Mouse (Mus musculus) cerebral cortex, adult 2 months (tissue): ENCODE measurements around the gene Gabpb1.

Experiments used
- WGBS: fragments of 180-500 bp; shearing (Covaris S2); methylation state at CpG from one replicate; pipeline ENCODE4 v1.1.7; 2018; 5-methylcytosine and 5-hydroxymethylcytosine counted together

Gabpb1 gene

DNA sequence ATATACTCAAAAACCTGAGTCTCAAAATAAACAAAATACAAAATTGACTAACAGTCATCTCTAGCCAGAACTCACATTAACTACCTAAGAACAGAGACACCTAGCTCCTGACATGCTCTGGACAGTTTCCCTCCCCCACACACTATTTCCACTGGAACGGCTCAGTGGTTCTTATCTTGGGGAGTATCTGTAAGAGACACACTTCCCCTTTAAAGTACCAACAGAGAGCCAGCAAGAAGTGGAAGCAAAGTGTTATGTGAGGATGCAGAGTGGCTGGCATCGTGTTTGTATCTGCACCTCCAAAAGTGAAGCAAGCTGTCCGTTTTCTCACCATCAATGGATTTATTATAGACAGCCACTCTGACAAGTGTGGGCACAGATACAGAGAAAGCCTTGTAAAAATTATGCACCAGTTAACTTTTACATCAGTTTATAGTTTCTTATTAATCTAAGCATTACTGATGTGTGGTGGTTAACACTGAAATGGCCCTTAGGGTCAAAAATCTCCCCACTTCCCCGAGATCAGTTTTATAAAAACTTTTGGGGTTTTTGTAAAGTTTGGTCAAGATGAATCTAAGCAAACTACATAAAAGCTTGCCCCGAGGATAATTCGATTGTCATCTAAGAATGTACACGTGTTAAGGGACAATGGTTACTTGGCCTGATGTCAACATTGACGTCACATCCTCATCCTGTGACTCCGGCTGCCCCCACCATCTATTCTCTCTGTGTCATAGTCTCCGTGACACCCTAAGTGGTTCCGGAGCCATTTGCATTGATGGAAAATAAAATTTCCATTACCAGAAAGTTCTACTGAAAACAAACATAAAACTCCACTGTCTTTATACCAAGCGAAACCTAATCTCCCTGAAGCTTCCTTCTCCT is 40.0 kb downstream of the Gabpb1 start:
- 62% methylated on average over 12 of the region's 12 CpGs for WGBS

DNA sequence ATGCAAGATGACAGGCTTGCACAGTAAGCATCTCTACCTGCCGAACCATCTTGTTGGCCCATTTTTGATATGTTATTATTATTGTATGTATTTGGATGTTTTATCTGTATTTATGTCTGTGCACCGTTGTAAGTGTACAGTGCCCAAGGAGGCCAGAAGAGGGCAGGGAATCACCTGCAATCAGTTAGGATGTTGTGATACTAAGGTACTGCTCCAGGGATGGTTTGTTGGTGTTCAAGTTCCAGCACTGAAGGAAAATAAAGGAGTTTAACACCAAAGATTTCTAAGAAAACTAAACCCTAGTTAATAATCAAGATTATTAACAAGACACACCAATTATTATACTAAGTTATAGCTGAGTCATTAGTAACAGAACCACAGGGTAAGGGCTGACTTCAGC is 43.0 kb downstream of the Gabpb1 start:
- WGBS: 89% methylated on average over 2 of the region's 2 CpGs

DNA sequence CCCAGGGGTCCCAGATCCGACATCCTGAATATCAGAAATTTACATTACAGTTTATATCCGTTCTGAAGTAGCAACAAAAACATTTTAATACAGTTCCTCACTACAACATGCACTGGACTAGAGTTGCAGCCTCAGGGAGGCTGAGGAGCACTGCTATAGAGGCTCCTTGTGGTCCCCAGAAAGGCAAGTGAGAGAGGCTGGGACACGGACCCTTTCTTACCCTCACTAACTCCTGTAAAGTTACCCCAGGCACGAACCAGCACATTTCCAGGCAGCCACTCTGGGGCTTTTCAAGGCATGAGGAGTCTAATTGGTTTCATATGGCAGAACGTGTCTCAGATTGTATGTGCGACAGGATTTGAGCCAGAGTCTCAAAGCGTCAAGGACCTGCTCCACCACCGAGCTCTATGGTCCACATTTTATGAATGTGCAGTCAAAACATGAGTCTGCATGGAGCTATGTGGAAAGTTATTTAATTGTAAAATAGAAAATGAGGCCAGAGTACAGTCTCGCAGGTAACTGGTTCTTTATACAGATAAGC is 47.6 kb downstream of the Gabpb1 start:
- WGBS: 91% methylated on average over 9 of the region's 9 CpGs

DNA sequence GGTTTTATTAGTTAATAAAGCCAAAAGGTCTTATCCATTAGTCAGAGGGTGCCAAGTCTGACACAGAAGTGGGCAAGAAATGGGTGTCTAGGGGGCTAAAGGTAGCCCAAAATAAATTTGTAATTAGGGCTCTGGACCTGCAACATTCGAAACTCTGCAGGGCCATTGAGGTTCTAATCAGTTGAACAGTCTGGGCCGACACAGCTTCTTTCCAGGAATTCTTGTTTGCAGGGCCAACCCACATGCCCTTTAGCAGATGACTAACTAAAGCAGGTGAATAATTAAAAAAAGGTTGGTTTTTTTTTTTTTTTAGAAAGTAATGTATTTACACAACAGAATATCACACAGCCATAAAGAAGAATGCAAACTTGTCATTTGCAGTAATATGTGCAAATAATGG is 53.7 kb downstream of the Gabpb1 start:
- 95% methylated on average over 2 of the region's 2 CpGs for WGBS

DNA sequence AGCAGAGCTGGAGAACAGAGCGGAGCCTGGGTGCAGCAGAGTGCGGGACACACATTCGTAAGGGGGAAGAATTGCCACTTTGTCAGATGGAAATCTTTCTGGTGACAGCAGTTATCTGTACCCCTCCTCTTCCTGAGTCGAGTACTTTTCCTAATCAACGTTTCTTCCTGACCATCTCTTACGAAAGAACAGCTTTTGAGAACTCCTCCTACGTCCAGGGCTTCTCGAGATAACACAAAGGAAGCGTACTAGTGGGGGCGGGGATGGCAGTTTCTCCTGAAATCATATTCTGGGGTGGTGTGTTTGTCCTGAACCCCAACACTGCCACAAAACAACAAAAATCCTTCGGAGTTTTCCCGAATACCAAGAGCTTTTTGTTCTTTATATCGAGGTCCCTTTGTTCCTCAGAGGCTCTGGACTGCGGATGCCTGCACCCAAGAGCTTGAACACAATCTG is 56.9 kb downstream of the Gabpb1 start, which contains the start of gene Hdc:
Hdc (minus strand) TSS at position 51 of the 456 bp plus-strand sequence.
- WGBS: 78% methylated on average over 14 of the region's 14 CpGs

DNA sequence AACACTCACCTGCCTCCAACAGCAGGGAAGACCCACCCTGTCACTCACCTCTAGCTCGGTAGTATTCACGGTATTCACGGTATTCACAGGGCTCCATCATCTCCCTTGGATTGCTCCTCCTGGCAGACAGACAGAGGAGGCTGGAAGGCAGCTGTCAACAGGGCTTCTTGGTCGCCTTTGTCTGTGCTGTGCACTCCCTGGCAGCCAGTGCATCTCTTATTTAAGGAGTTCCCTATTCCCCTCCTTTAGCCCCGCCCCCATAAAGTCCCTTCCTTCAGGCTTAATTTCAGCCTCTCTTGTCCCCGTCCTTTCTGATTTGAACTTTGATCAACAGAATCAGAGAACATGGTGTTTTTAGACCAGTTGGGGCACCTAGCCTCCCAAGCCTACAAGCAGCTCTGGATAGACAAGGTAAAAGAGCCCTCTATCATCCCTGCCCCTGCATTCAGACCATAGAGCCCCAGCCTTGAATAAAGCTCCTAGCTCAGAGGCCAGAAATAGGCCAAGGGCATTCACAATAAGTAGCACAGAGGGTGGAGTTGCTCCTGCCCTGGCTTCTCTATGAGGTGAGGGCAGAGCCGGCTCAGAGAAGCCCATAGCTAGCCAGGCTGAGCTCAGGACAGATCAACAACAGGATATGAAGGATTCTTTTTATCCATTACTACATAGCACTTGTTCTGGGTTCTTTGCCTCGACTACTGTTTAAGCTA is 57.5 kb downstream of the Gabpb1 start:
- WGBS: 47% methylated on average over 8 of the region's 8 CpGs

DNA sequence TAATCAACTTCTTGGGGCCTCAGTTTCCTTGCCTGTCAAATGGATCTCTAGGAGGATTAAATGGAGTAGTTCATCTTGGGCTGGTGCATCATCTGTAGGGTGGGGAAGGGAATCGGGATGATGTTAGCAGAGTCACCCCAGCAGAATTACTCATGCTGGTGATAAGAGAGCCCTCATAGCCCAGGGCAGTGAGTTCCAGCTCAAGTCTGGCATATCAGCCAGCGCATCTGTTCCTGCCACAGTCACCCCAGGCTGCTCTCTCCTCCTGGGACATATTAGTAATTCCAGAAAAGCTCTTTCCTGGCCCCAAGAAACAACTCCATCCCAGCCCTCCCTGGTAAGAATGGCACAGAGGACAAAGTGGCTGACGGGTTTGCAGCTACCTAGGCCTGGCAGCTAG is 60.8 kb downstream of the Gabpb1 start:
- 92% methylated on average over 3 of the region's 3 CpGs for WGBS

DNA sequence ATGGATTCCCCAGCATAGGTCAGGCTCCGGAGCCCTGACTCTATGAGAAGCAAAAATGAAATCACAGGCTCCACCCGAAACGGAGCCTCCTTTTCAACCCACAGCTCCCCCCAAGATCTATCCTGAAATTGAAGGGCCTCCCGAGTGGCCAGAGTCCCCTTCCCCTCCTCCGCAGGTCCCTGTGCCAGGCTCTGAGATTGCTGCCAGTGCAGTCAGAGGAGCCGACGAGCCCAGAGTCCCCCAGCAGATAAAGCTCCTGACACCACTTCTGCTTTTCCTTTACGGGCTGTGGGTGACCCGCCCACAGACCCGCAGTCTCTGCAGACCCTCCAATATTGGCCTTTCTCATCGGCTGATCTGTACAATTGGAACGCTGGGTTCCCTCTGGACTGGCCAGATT is 66.5 kb downstream of the Gabpb1 start:
- 78% methylated on average over 12 of the region's 12 CpGs for WGBS

DNA sequence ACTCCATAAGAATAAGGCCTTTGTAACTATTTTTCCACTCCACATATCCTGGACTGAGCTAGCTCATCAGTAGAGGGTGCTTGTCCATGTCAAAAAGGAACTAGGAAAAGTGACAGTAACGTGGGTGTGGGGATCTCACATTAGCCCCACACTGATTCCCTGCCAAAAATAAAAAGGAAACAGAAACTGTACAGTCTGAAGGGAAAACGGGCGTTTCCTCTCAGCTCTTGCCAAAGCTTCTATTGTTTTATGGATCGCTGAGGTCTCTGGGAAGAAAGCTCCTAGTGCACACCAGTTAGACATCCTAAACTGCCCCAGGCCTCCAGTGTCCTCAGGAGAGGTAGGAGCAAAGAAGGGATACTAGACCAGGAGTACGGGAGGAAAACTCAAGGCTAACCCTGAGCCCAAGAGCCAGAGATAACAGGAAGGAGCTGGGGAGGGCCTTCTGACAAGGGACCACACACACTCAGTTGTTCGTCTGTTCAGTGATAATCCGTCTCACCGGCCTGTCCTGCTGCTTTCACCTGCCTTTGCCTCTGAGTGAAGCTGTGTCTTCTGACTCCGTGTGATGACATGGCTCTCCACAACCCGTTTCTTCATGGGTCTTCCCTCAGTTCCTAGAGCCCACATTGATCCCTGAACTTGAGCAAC is 68.5 kb downstream of the Gabpb1 start:
- WGBS: 58% methylated on average over 10 of the region's 10 CpGs

DNA sequence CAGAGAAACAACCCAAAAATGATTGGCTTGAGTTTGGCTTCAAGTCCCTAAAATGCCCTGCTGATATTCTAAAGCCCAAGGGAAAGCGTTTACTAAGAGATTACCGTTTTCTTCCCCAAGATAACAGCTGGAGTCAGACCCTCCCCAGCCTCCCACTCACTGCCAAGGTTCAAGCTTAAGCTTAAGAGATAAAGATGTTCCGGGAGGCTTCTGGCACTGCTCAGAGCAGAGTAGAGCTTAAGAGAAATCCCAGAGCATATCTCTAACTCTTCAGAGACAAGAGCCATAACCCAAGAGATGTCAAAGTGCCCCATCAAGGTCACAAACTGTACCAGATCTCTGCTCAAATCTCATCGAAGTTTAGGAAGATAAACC is 69.5 kb downstream of the Gabpb1 start:
- 68% methylated on average over 4 of the region's 4 CpGs for WGBS

DNA sequence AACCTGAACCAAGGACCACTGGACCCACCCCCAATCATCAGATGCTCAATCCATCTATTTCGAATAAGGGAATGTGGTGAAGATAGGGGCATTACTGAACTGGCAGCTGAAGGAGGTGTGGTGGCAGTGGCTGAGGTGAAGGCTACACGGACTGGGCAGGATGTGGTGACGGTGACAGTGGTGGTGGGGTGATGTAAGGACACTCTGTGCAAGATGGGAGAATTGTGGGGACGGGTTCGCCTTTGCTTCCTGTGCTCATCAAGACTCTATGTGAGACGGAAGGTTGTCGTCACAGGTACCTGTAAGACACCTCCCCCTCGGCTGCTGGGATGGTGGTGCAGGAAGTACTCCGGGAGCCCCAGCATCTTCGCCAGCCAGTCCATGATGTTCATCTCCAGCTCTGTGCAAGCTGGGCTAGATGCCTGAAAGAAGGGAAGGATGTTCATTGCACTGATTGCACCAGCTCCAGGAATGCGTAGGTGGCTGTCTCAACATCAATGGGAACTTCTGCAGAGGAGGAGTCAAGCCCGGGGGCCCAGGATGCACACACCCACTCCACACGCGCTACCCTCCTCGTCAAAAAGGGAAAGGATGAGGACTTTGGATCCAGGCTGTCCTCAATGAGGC is 70.0 kb downstream of the Gabpb1 start:
- WGBS: 69% methylated on average over 15 of the region's 15 CpGs

DNA sequence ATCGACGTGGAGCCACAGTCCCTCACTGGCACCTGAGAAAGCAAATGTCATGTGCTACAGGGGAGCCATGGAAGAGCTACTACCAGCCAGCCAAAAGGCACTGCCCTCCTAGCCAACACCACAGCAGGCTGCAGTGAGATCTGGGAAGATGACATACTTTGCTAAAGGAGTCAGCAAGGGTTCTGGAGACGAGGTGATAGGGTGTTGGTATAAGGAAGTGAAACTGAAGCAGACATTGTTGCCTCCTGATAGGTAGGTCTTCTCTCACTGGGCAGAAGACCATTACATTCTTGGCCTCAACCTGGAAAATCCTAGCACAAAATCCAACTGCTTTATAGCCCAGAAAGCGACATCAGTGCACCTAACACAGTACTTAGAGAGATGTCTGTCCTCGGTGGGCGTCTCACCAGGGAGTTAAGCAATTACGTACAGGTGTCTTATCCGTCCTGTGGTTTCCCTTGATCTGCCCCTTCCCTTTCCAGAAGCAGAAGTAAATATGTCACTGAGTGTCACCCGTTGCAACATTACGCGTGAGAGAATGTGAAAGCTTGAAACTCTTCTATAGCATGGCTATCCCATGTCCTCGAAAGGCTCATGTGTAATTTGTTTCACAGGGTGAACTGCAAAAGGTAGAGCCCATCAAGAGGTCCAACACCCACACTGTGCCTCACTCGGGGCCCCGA is 74.1 kb downstream of the Gabpb1 start:
- WGBS: 94% methylated on average over 14 of the region's 14 CpGs

DNA sequence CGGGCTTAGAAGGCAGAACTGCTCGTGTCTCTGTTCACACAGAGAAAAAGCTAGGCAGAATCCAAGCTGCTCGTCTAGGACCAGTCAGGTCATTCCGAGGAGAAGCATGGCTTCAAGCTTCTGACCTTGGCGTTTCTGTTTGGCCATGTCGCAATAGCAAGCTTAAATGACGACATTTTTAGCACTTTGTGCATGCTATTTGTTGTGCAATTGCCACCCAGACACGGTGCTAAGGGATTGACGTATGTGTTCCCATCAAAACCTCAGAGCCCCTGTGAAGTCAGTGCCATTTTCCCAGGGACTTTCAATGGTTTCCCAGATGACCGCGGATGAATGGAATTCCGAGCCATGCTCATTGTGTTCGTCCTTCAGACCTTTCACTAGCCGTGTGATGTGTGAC is 75.6 kb downstream of the Gabpb1 start:
- WGBS: 83% methylated on average over 14 of the region's 14 CpGs

DNA sequence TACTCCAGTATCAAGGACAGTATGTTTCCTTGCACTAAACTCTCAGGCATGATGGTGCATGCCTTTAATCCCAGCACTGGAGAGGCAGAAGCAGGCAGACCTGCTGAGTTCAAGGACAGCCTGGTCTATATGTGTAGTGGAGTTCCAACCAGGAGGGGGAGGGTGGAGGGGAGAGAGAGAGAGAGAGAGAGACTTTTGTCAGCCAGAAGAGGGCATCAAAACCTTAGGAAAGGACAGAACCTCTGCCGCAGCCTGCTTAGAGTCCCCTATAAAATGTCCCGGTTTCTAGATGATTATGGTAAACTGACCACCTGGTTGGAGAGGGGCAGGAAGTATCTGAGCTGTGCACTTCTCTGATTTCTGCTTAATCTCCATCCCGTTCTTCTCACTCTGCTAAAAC is 77.1 kb downstream of the Gabpb1 start:
- 15% methylated on average over 3 of the region's 3 CpGs for WGBS

DNA sequence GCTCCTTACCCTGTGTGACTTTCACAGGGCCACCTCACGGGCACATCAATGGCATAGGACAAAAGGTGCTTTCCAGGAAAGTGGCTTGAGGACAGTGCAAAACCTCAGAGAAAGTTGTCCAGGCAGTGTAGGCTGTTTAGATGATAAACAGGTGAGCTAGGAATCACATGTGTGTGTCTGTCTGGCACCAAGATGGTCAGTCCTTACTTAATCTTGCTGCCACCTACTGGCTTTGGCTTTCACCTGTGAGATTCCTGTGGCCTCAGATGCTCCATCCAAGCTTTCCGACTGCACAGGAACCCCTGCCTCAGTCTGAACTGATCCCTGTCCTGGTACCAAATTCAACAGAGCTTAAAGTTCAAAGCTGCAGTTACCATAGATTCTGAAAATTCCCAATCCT is 77.8 kb downstream of the Gabpb1 start:
- 70% methylated on average over 2 of the region's 2 CpGs for WGBS

DNA sequence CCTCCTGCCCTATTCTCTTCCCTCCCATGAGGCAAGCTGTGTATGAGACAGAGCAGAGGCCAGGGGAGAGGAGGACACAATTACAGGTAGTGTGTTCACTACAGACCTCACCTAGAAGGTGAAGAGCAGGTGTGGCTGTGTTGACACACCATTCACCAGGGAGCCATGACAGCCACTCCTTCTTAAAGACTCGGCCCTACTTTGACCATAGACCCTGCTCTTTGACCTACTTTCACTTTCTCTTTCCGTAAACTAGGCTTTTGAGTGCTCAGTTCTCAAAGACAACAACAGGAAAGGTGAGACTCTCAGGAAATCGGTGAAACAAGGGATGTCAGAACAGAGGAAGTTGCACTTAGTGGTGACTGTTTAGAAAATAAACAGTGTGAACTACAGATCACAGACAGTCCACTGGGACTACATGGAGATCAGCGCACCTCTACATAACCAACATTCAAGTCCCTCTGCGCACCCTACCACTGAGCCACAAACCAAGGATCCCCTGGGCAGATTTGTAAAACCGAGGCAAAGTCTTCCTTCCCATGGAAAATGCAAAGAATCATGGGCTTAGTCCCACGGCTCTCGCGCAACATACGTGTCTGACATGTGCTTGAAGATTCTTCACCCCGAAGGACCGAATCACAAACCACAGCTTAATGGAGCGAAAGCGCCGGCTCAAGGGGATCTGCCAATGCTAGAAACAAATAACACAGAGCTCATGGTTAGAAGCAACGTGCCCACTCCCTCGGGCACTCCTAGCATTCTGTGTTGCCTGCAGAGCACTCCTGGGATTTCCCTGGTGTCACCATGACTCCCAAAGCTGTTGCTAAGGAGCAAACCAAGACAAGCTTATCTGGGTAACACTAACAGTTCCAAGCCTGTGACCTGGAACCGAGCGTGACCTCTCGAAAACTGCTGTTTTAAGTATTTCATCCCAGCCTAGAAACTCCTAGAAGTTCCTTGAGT is 78.6 kb downstream of the Gabpb1 start:
- WGBS: 71% methylated on average over 20 of the region's 20 CpGs

DNA sequence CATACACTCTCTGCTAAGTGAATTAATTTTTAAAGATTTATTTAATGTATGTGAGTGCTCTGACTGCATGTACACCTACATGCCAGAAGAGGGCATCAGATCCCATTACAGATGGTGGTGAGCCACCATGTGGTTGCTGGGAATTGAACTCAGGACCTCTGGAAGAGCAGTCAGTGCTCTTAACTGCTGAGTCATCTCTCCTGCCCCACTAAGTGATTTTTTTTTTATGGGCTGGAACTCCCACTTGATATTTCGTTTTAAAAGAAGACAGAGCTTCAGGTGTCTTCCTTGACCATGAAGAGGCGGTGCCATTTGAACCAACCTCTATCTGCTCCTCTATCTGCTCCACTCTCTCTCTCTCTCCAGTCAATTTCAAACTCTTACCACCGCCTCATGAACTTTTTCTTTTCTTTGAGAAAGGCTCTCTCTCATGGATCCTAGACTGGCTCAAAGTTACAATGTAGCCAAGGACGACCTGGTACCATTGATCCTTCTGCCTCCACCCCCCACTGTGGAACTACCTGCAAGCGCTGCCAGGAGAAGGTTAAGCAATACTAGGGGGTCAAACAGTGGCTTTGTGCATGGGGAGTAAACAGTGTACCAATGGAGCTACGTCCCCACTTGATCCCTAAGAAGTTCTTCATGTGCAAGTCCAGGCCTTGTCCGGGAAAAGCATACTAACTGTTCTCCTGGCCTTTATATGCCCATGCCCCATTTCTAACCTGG is 79.6 kb downstream of the Gabpb1 start:
- WGBS: 94% methylated on average over 7 of the region's 7 CpGs

DNA sequence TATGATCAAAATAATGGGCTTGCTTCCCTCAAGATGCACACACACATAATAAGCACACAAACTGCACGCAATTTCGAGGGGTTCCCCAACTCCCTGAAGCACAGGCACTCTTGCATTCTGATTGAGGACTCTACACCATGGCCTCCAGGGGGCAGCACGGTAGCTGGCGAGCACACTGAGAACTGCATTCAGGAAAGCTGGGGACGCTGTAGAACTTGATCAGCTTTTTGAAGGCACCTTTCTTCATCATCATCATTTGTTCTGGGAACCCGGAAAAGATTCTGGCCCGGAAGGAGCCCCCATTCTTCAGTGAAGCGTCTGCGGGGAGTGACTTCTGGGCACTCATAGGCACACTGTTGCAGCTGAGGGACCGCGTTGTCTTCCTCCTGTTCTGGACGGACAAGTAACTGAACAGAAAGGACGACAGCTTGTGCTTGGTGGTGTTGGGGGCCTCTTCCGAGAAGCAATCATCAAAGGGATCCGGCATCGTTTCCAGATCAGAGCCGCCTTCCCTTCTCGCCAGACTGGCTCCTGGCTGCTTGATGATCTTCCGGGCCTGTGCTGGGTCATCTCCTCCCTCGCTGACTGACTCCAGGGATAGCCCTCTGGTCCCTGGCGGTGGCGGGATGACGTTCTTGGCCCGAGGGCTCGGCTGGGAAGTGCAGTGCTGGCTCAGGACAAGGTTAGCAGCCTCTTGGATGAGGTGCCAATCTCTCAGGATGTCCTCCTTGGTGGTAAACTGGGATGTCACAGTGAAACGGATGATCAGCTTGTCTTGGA is 82.1 kb downstream of the Gabpb1 start:
- 34% methylated on average over 26 of the region's 26 CpGs for WGBS

DNA sequence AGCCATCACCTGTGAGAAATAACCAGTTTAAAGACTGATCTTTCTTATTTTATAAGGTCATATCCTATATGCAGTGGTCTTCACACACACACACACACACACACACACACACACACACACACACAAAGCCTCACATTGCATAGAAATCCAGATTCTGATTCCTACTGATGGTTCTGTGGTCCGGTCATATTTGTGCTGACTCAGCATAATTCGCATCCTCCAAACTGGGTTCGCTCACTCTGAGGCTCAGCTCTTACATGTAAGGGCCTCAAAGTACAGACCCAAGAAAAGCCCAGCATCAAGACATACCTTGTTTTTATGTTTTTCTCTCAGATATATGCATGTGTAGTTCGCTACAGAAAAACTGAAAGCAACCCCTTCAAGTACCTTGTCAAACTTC is 84.8 kb downstream of the Gabpb1 start:
- 90% methylated on average over 4 of the region's 4 CpGs for WGBS
